Mouse (Mus musculus) liver, embryonic 14.5 days (tissue): Measurements from ENCODE around the gene Snx20.

Experiments
- CTCF ChIP-seq: IDR thresholded peaks from 2 replicates; pipeline ENCODE4 v1.5.1; 2016; ENCODE audit warnings: antibody characterized with exemption, low read depth, control low read depth
- EP300 ChIP-seq: IDR thresholded peaks from 2 replicates; pipeline ENCODE4 v1.6.1; 2016; ENCODE audit warnings: antibody characterized with exemption, low read depth

GRCm38 (mm10) chr8:88579246-88579645 is 56.7 kb downstream of the Snx20 start:
- no peak for TF ChIP-seq EP300
- TF ChIP-seq CTCF = no peak
